Mouse (Mus musculus) stomach, embryonic 14.5 days (tissue): ENCODE measurements around the gene Fbxo46. TPM values are rescaled to one million over a fixed set of nuclear protein-coding genes. Genes with fewer than 3 reads are reported as not detected.

Experiments used
- ATAC-seq: fragments of 200-750 bp; cut with Nextera tagmentation; 2 replicates; pipeline ENCODE4 v1.8.0; 2017; ENCODE audit warnings: low read depth, moderate TSS enrichment; ENCODE audit not compliant: insufficient number of reproducible peaks, insufficient read depth, low FRiP score
- H3K27ac ChIP-seq: fragments of 300-500 bp; sonication (generic); 2 replicates; pipeline ENCODE4 v1.5.1; 2014; ENCODE audit warnings: mild to moderate bottlenecking, low read length, moderate library complexity, mixed read lengths
- H3K27me3 ChIP-seq: fragments of 300-500 bp; sonication (generic); 2 replicates; pipeline ENCODE4 v1.6.1; 2014; ENCODE audit warnings: low read length, control low read depth, mixed read lengths; ENCODE audit not compliant: control insufficient read depth, insufficient read depth
- H3K36me3 ChIP-seq: fragments of 300-500 bp; sonication (generic); 2 replicates; pipeline ENCODE4 v1.6.1; 2014; ENCODE audit warnings: mild to moderate bottlenecking, control low read depth, low read length, moderate library complexity, mixed read lengths; ENCODE audit not compliant: control insufficient read depth, insufficient read depth
- H3K4me1 ChIP-seq: fragments of 300-500 bp; sonication (generic); 2 replicates; pipeline ENCODE4 v1.6.1; 2014; ENCODE audit warnings: low read length, control low read depth, mixed read lengths; ENCODE audit not compliant: control insufficient read depth, insufficient read depth
- H3K4me2 ChIP-seq: fragments of 300-500 bp; sonication (generic); replicated peaks from 2 replicates; pipeline ENCODE4 v1.6.1; 2014; ENCODE audit warnings: low read depth, low read length, control low read depth
- H3K4me3 ChIP-seq: fragments of 300-500 bp; sonication (generic); 2 replicates; pipeline ENCODE4 v1.5.1; 2014; ENCODE audit warnings: low read depth, low read length, control low read depth
- H3K9ac ChIP-seq: fragments of 300-500 bp; sonication (generic); replicated peaks from 2 replicates; pipeline ENCODE4 v1.6.1; 2014; ENCODE audit warnings: low read depth, mild to moderate bottlenecking, control low read depth, low read length, moderate library complexity, mixed read lengths
- H3K9me3 ChIP-seq: fragments of 300-500 bp; sonication (generic); 2 replicates; pipeline ENCODE4 v1.6.1; 2016; ENCODE audit warnings: low read depth, low read length, control low read depth; ENCODE audit not compliant: control insufficient read depth
- WGBS: fragments of 180-500 bp; shearing (Covaris S2); extraction: QIAGEN DNeasy Blood & Tissue Kit; methylation state at CpG from one replicate; pipeline ENCODE4 v1.1.7; 2014; 5-methylcytosine and 5-hydroxymethylcytosine counted together
- polyA plus RNA-seq: library from polyadenylated mRNA; unstranded; fragments of >200 nt; fragmentation: Nextera tagmentation; extraction: Ambion mirVana; gene quantifications from 2 replicates; pipeline ENCODE4 v1.2.1, GENCODE M21; 2014

Fbxo46 gene
- polyA plus RNA-seq, 1 experiment from 2014 or later, result 9.1 TPM

DNA sequence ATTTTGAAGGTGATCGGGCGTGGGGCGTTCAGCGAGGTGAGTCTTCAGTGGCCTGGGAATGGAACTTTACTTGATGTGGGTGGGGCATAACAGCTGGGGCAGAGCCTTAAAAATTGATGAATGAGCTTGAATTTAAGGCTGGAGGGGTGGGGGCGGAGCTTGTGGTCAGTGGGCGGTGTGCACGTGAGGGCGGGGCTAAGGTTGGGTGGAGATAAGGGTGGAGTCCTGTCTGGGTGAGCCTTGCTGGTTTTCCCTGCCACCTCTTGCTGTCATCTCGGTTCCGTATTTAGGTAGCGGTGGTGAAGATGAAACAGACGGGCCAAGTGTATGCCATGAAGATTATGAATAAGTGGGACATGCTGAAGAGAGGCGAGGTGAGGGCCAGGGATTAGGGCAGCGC is 33.6 kb upstream of the Fbxo46 start:
- no peaks in the 10 kb centered on the region for H3K9me3 ChIP-seq
- peak overlapping the region; percentile 23; the same call in 1 of the 2 replicates for H3K4me3 ChIP-seq
- H3K9ac ChIP-seq, result 0 out of 2 replicates have a peak overlapping the region, but pooled peaks have one; percentile 19
- H3K4me1 ChIP-seq, result peaks cover 43% of the 10 kb centered on the region
- H3K4me2 ChIP-seq, result peak overlapping the region; percentile 40
- H3K27me3 ChIP-seq, result no peaks in the 10 kb centered on the region
- no peak overlapping the region for H3K27ac ChIP-seq
- 6% methylated on average over 14 of the region's 14 CpGs for WGBS
- H3K36me3 ChIP-seq, result peaks cover 33% of the 10 kb centered on the region
- ATAC-seq, result peak; percentile 43; the same call in 1 of the 2 replicates

DNA sequence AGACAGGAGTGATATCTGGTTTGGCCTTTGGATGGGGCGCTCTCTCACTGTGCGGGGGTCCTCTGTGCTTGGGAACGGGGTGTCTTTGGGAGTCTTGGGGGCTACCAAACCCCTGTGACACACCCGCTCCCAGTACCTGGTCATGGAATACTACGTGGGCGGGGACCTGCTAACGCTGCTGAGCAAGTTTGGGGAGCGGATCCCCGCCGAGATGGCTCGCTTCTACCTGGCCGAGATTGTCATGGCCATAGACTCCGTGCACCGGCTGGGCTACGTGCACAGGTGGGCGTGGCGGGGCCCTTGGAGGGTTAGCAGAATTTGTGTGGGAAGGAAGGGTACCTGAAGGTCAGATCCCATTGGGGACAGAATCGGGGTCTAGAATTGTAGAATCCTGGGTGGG is 32.9 kb upstream of the Fbxo46 start:
- Histone ChIP-seq H3K4me1 (peaks cover 43% of the 10 kb centered on the region), H3K4me2 (no peak overlapping the region), H3K4me3 (no peak overlapping the region), H3K36me3 (peaks cover 26% of the 10 kb centered on the region), H3K27ac (no peak overlapping the region), H3K27me3 (no peaks in the 10 kb centered on the region), H3K9me3 (no peaks in the 10 kb centered on the region), H3K9ac (no peak overlapping the region)
- ATAC-seq, result no peak
- 67% methylated on average over 18 of the region's 18 CpGs for WGBS

DNA sequence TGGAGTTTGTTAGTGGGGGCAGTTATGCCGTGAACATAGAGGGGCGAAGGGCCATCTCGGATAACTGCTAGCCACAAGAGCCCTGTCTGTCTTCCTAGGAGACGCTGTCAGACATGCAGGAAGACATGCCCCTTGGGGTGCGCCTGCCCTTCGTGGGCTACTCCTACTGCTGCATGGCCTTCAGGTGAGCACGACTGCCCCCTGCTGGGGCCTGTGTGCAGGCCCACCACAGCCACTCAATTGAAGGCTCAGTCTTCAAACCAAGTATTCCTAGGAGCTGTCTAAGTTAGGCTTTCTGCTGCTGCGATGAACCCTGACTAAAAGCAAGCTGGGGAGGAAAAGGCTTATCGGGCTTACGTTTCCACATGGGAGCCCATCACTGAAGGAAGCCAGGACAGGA is 30.8 kb upstream of the Fbxo46 start:
- no peak overlapping the region for H3K4me2 ChIP-seq
- 43% methylated on average over 10 of the region's 10 CpGs for WGBS
- no peaks in the 10 kb centered on the region for H3K9me3 ChIP-seq
- H3K4me1 ChIP-seq, result peaks cover 36% of the 10 kb centered on the region
- H3K36me3 ChIP-seq, result peaks cover 20% of the 10 kb centered on the region
- no peak overlapping the region for H3K9ac ChIP-seq
- no peaks in the 10 kb centered on the region for H3K27me3 ChIP-seq
- no peak overlapping the region for H3K4me3 ChIP-seq
- no peak overlapping the region for H3K27ac ChIP-seq
- ATAC-seq, result no peak

GRCm38 (mm10) chr7:19091913-19092312 is 27.7 kb upstream of the Fbxo46 start:
- Histone ChIP-seq H3K36me3 (peaks cover 20% of the 10 kb centered on the region), H3K4me1 (peaks cover 20% of the 10 kb centered on the region), H3K27me3 (no peaks in the 10 kb centered on the region), H3K4me2 (peak overlapping the region; percentile 89), H3K9ac (no peak overlapping the region; the same call in 1 of the 2 replicates), H3K27ac (no peak overlapping the region), H3K4me3 (peak overlapping the region; percentile 32; the same call in 1 of the 2 replicates), H3K9me3 (no peaks in the 10 kb centered on the region)
- WGBS, result 56% methylated on average over 13 of the region's 17 CpGs
- ATAC-seq, result no peak

DNA sequence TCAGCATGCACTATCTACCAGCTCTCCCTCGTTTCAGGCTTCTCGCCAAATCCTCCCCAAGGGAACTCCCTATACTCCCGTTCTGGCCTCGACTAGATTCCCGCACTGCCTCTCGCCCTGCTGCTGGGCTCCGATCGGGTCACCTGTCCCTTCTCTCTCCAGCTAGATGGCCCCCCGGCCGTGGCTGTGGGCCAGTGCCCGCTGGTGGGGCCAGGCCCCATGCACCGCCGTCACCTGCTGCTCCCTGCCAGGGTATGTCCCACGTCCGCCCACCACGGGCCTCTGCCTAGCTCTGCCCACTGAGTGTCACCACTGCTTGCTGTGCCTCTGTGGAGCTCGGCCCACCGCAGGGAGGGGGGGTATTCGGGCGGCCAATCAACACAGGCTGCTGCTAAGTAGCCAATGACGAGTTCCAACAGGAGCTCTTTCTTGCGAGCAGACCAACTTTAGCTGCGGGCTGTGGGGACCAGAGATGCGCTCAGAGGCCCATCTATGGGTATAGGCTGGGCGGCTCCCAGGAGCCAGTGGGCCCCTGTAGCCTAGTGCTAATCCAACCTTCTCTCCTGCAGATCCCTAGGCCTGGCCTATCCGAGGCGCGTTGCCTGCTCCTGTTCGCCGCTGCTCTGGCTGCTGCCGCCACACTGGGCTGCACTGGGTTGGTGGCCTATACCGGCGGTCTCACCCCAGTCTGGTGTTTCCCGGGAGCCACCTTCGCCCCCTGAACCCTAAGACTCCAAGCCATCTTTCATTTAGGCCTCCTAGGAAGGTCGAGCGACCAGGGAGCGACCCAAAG is 27.1 kb upstream of the Fbxo46 start:
- ATAC-seq, result peak; percentile 24; the same call in 1 of the 2 replicates
- no peaks in the 10 kb centered on the region for H3K9me3 ChIP-seq
- peaks cover 18% of the 10 kb centered on the region for H3K36me3 ChIP-seq
- H3K27me3 ChIP-seq, result no peaks in the 10 kb centered on the region
- WGBS, result 8% methylated on average over 38 of the region's 38 CpGs
- H3K27ac ChIP-seq, result peak overlapping the region; percentile 81
- peak overlapping the region; percentile 18; the same call in 1 of the 2 replicates for H3K9ac ChIP-seq
- H3K4me1 ChIP-seq, result peaks cover 24% of the 10 kb centered on the region
- peak overlapping the region; percentile 32 for H3K4me3 ChIP-seq
- peak overlapping the region; percentile 89 for H3K4me2 ChIP-seq

DNA sequence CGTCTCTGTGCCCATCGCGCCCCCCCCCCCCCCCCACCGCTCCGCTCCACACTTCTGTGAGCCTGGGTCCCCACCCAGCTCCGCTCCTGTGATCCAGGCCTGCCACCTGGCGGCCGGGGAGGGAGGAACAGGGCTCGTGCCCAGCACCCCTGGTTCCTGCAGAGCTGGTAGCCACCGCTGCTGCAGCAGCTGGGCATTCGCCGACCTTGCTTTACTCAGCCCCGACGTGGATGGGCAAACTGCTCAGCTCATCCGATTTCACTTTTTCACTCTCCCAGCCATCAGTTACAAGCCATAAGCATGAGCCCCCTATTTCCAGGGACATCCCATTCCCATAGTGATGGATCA is 26.5 kb upstream of the Fbxo46 start:
- Histone ChIP-seq H3K9me3 (no peaks in the 10 kb centered on the region), H3K4me1 (peaks cover 24% of the 10 kb centered on the region)
- under 1% methylated on average over 10 of the region's 15 CpGs for WGBS

DNA sequence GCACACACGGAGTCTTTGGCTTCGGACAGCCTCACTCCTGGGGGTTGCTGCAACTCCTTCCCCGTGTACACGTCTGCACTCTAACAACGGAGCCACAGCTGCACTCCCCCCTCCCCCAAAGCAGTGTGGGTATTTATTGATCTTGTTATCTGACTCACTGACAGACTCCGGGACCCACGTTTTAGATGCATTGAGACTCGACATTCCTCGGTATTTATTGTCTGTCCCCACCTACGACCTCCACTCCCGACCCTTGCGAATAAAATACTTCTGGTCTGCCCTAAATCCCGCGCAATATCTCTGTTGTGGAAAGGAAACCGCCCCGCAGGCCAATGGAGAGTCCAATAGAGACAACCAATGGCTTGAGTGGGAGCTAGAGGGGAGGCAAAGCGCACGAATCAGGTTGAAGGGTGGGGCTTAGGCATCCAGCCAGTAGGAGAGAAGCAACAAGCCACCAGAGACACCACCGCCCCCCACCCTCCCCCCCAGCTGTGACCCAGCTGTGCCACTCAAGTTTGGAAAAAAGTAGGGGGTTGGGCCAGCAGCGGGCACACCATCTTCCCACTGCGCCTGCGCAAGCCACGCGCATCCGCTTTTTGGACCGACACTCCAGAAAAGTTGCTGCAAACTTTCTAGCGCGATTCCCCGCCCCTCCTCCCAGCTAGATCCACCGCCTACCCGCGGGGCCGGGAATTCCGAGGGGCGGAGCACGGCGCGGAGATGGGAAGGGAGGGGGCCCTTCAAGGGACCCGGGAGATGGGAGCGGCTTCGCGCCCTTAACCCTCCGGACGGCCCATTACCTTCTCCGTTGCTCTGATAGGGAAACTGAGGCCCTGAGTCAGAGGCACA is 25.9 kb upstream of the Fbxo46 start:
- ATAC-seq, result peak; percentile 82
- under 1% methylated on average over 44 of the region's 45 CpGs for WGBS

More for the DNA sequence above, 26.5 kb upstream of the Fbxo46 start:
- peak; percentile 43 for ATAC-seq
- Histone ChIP-seq H3K4me2 (peak overlapping the region; percentile 89), H3K27ac (peak overlapping the region; percentile 81), H3K36me3 (peaks cover 13% of the 10 kb centered on the region), H3K27me3 (no peaks in the 10 kb centered on the region), H3K9ac (0 out of 2 replicates have a peak overlapping the region, but pooled peaks have one; percentile 18), H3K4me3 (peak overlapping the region; percentile 32)

DNA sequence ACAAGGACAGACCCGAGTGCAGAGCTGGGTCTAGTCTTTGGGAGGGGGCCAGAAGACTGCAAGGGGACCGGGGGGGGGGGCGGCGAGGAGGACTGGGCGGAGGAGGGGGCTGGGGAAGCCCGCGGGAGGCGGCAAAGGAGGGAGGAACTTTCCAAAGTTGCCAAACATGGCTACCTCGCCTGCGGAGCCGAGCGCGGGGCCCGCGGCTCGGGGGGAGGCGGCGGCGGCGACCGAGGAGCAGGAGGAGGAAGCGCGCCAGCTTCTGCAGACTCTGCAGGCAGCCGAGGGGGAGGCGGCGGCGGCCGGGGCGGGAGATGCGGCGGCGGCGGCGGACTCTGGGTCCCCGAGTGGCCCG is 25.2 kb upstream of the Fbxo46 start, which contains the start of gene Six5:
Six5 (plus strand) TSS at position 124 of the 355 bp plus-strand sequence.
- Histone ChIP-seq H3K4me3 (peak within 1 kb of the TSS; percentile 80), H3K4me2 (peak within 1 kb of the TSS; percentile 89), H3K36me3 (peaks cover 4% of the 10 kb centered on the region), H3K4me1 (peaks cover 24% of the 10 kb centered on the region), H3K9me3 (no peaks in the 10 kb centered on the region), H3K9ac (peak within 1 kb of the TSS; percentile 93), H3K27ac (peak within 1 kb of the TSS; percentile 99), H3K27me3 (no peaks in the 10 kb centered on the region)
- ATAC-seq, result no peak; the same call in 1 of the 2 replicates
- WGBS, result 6% methylated on average over 9 of the region's 36 CpGs

More for the DNA sequence above, 25.9 kb upstream of the Fbxo46 start:
- H3K4me1 ChIP-seq, result peaks cover 24% of the 10 kb centered on the region
- H3K27ac ChIP-seq, result peak overlapping the region; percentile 99
- H3K9me3 ChIP-seq, result no peaks in the 10 kb centered on the region
- H3K27me3 ChIP-seq, result no peaks in the 10 kb centered on the region
- peak overlapping the region; percentile 80 for H3K4me3 ChIP-seq
- peak overlapping the region; percentile 93 for H3K9ac ChIP-seq
- peak overlapping the region; percentile 89 for H3K4me2 ChIP-seq
- H3K36me3 ChIP-seq, result peaks cover 7% of the 10 kb centered on the region
